Mouse (Mus musculus): ENCODE measurements at regions not wholly inside any gene's neighbourhood (a gene's known extent, or its start where the extent isn't known, plus 50 kb on each side); places are given as distances from the start of the nearest gene placed in this dataset.

GRCm38 (mm10) chr1:56453756-56454155, 183.5 kb downstream of the Hsfy2 start:
- 85% methylated on average over 3 of the region's 3 CpGs for WGBS
- Histone ChIP-seq H3K9ac (no peak overlapping the region), H3K4me3 (no peak overlapping the region), H3K4me1 (replicated peaks) (no peaks in the 10 kb centered on the region), H3K36me3 (no peaks in the 10 kb centered on the region), H3K4me2 (no peak overlapping the region), H3K27ac (replicated peaks) (no peak overlapping the region), H3K9me3 (no peaks in the 10 kb centered on the region), H3K27me3 (no peaks in the 10 kb centered on the region)
- ATAC-seq (ENCODE audit: low FRiP score, low read depth), result no peak

- no peaks in the 10 kb centered on the region for H3K9me3 ChIP-seq
- WGBS, result 72% methylated on average over 1 of the region's 1 CpGs
These were observed 194.4 kb downstream of the Hsfy2 start for GRCm38 (mm10) chr1:56442835-56443234.

GRCm38 (mm10) chr1:56406786-56407185, 230.4 kb downstream of the Hsfy2 start:
- no peak for ATAC-seq (ENCODE audit: low FRiP score, low read depth)
- Histone ChIP-seq H3K36me3 (no peaks in the 10 kb centered on the region), H3K9ac (no peak overlapping the region), H3K9me3 (no peaks in the 10 kb centered on the region), H3K4me2 (no peak overlapping the region), H3K4me1 (replicated peaks) (no peaks in the 10 kb centered on the region), H3K27me3 (no peaks in the 10 kb centered on the region), H3K4me3 (no peak overlapping the region), H3K27ac (replicated peaks) (no peak overlapping the region)
- WGBS, result 92% methylated on average over 1 of the region's 1 CpGs

More at GRCm38 (mm10) chr1:56442835-56443234, 194.4 kb downstream of the Hsfy2 start:
- Histone ChIP-seq H3K4me2 (no peak overlapping the region), H3K27me3 (no peaks in the 10 kb centered on the region), H3K4me3 (no peak overlapping the region), H3K27ac (replicated peaks) (no peak overlapping the region), H3K4me1 (replicated peaks) (no peaks in the 10 kb centered on the region), H3K9ac (no peak overlapping the region), H3K36me3 (no peaks in the 10 kb centered on the region)
- no peak for ATAC-seq (ENCODE audit: low FRiP score, low read depth)

- Histone ChIP-seq H3K27me3 (no peaks in the 10 kb centered on the region), H3K4me2 (no peak overlapping the region), H3K4me3 (no peak overlapping the region), H3K4me1 (replicated peaks) (no peaks in the 10 kb centered on the region), H3K36me3 (no peaks in the 10 kb centered on the region), H3K9me3 (no peaks in the 10 kb centered on the region), H3K27ac (replicated peaks) (no peak overlapping the region), H3K9ac (no peak overlapping the region)
- 89% methylated on average over 2 of the region's 2 CpGs for WGBS
- ATAC-seq (ENCODE audit: low FRiP score, low read depth), result no peak
These were observed 233.9 kb downstream of the Hsfy2 start for GRCm38 (mm10) chr1:56403351-56403750.

- Histone ChIP-seq H3K4me1 (replicated peaks) (no peaks in the 10 kb centered on the region), H3K4me3 (no peak overlapping the region), H3K36me3 (no peaks in the 10 kb centered on the region), H3K9me3 (no peaks in the 10 kb centered on the region), H3K4me2 (no peak overlapping the region), H3K27ac (replicated peaks) (no peak overlapping the region), H3K9ac (no peak overlapping the region), H3K27me3 (no peaks in the 10 kb centered on the region)
- no peak for ATAC-seq (ENCODE audit: low FRiP score, low read depth)
- 93% methylated on average over 6 of the region's 6 CpGs for WGBS
These were observed 241.4 kb downstream of the Hsfy2 start for GRCm38 (mm10) chr1:56395832-56396231.

- no peaks in the 10 kb centered on the region for H3K4me1 ChIP-seq (replicated peaks)
- no peak for ATAC-seq (ENCODE audit: low FRiP score, low read depth)
- H3K9ac ChIP-seq, result no peak overlapping the region
- WGBS, result 63% methylated on average over 6 of the region's 6 CpGs
- H3K27me3 ChIP-seq, result no peaks in the 10 kb centered on the region
- no peaks in the 10 kb centered on the region for H3K9me3 ChIP-seq
- no peaks in the 10 kb centered on the region for H3K36me3 ChIP-seq
- H3K4me2 ChIP-seq, result no peak overlapping the region
- no peak overlapping the region for H3K27ac ChIP-seq (replicated peaks)
- H3K4me3 ChIP-seq, result no peak overlapping the region
These were observed 250.1 kb downstream of the Hsfy2 start for GRCm38 (mm10) chr1:56387086-56387485.

- no peak overlapping the region for H3K27ac ChIP-seq (replicated peaks)
- 93% methylated on average over 2 of the region's 2 CpGs for WGBS
- no peak for ATAC-seq (ENCODE audit: low FRiP score, low read depth)
- H3K36me3 ChIP-seq, result no peaks in the 10 kb centered on the region
- H3K27me3 ChIP-seq, result no peaks in the 10 kb centered on the region
- H3K4me3 ChIP-seq, result no peak overlapping the region
- H3K9ac ChIP-seq, result no peak overlapping the region
- no peaks in the 10 kb centered on the region for H3K4me1 ChIP-seq (replicated peaks)
- no peaks in the 10 kb centered on the region for H3K9me3 ChIP-seq
- no peak overlapping the region for H3K4me2 ChIP-seq
These were observed 270.9 kb downstream of the Hsfy2 start for GRCm38 (mm10) chr1:56366319-56366718.

- no peak for ATAC-seq (ENCODE audit: low FRiP score, low read depth)
- Histone ChIP-seq H3K9ac (no peak overlapping the region), H3K9me3 (no peaks in the 10 kb centered on the region), H3K36me3 (no peaks in the 10 kb centered on the region), H3K27ac (replicated peaks) (no peak overlapping the region), H3K4me1 (replicated peaks) (no peaks in the 10 kb centered on the region), H3K27me3 (no peaks in the 10 kb centered on the region), H3K4me3 (no peak overlapping the region), H3K4me2 (no peak overlapping the region)
- 53% methylated on average over 5 of the region's 5 CpGs for WGBS
These were observed 276.4 kb downstream of the Hsfy2 start for GRCm38 (mm10) chr1:56360857-56361256.

- no peak overlapping the region for H3K9ac ChIP-seq
These were observed 290.6 kb downstream of the Hsfy2 start for GRCm38 (mm10) chr1:56346638-56347037.

GRCm38 (mm10) chr1:56344952-56345351, 292.3 kb downstream of the Hsfy2 start:
- 50% methylated on average over 6 of the region's 6 CpGs for WGBS
- no peaks in the 10 kb centered on the region for H3K9me3 ChIP-seq
- H3K27ac ChIP-seq (replicated peaks), result no peak overlapping the region
- no peak overlapping the region for H3K9ac ChIP-seq
- no peaks in the 10 kb centered on the region for H3K27me3 ChIP-seq
- H3K4me1 ChIP-seq (replicated peaks), result no peaks in the 10 kb centered on the region
- peak; percentile 42; the same call in 1 of the 2 replicates for ATAC-seq (ENCODE audit: low FRiP score, low read depth)
- no peak overlapping the region for H3K4me2 ChIP-seq
- H3K4me3 ChIP-seq, result no peak overlapping the region
- no peaks in the 10 kb centered on the region for H3K36me3 ChIP-seq

More at GRCm38 (mm10) chr1:56346638-56347037, 290.6 kb downstream of the Hsfy2 start:
- Histone ChIP-seq H3K4me2 (no peak overlapping the region), H3K4me1 (replicated peaks) (no peaks in the 10 kb centered on the region), H3K36me3 (no peaks in the 10 kb centered on the region), H3K4me3 (no peak overlapping the region), H3K9me3 (no peaks in the 10 kb centered on the region), H3K27ac (replicated peaks) (no peak overlapping the region), H3K27me3 (no peaks in the 10 kb centered on the region)
- WGBS, result 90% methylated on average over 4 of the region's 4 CpGs
- no peak for ATAC-seq (ENCODE audit: low FRiP score, low read depth)

- Histone ChIP-seq H3K4me1 (replicated peaks) (no peaks in the 10 kb centered on the region), H3K4me3 (no peak overlapping the region), H3K36me3 (no peaks in the 10 kb centered on the region), H3K27me3 (no peaks in the 10 kb centered on the region), H3K9me3 (no peaks in the 10 kb centered on the region), H3K27ac (replicated peaks) (no peak overlapping the region), H3K9ac (no peak overlapping the region), H3K4me2 (no peak overlapping the region)
- WGBS, result 88% methylated on average over 5 of the region's 5 CpGs
- ATAC-seq (ENCODE audit: low FRiP score, low read depth), result no peak
These were observed 309.9 kb downstream of the Hsfy2 start for GRCm38 (mm10) chr1:56327381-56327780.

GRCm38 (mm10) chr1:56308586-56308985, 328.6 kb downstream of the Hsfy2 start:
- no peak overlapping the region for H3K4me2 ChIP-seq
- WGBS, result 90% methylated on average over 3 of the region's 3 CpGs
- no peak overlapping the region for H3K4me3 ChIP-seq
- no peaks in the 10 kb centered on the region for H3K36me3 ChIP-seq
- H3K9me3 ChIP-seq, result no peaks in the 10 kb centered on the region
- H3K27ac ChIP-seq (replicated peaks), result no peak overlapping the region
- no peak overlapping the region for H3K9ac ChIP-seq
- no peak for ATAC-seq (ENCODE audit: low FRiP score, low read depth)
- H3K4me1 ChIP-seq (replicated peaks), result no peaks in the 10 kb centered on the region
- no peaks in the 10 kb centered on the region for H3K27me3 ChIP-seq

- Histone ChIP-seq H3K27me3 (no peaks in the 10 kb centered on the region), H3K4me3 (no peak overlapping the region), H3K4me1 (replicated peaks) (no peaks in the 10 kb centered on the region), H3K27ac (replicated peaks) (no peak overlapping the region), H3K9ac (no peak overlapping the region), H3K36me3 (no peaks in the 10 kb centered on the region), H3K9me3 (no peaks in the 10 kb centered on the region), H3K4me2 (no peak overlapping the region)
- no peak for ATAC-seq (ENCODE audit: low FRiP score, low read depth)
- 79% methylated on average over 2 of the region's 2 CpGs for WGBS
These were observed 342.8 kb downstream of the Hsfy2 start for GRCm38 (mm10) chr1:56294391-56294790.

All from hindbrain, embryonic 15.5 days (tissue).